Mouse (Mus musculus) c-Kit-negative CD71-positive TER-119-positive erythroid progenitor cells, embryonic 14.5 days (primary cell): ENCODE measurements around the gene Pnkd.
A peak's percentile ranks its signal among the peaks of the same experiment; 100 is the strongest.
"Not testable (repeated sequence)": the region's sequence is repeated elsewhere in the genome, so short reads cannot be mapped to it uniquely, and the experiment has no call there.

ENCODE experiments used
- DNase-seq: peaks from one replicate; pipeline ENCODE4 v3.0.0-alpha.2; 2013; ENCODE audit warnings: low read depth, low spot score

The Pnkd gene

GRCm38 (mm10) chr1:74296477-74296876 lies 11.7 kb downstream of the Pnkd start:
- no peak for DNase-seq

GRCm38 (mm10) chr1:74297269-74297668 lies 12.5 kb downstream of the Pnkd start:
- DNase-seq, result no peak

- no peak for DNase-seq
Measured at GRCm38 (mm10) chr1:74298157-74298750, 13.5 kb downstream of the Pnkd start.

GRCm38 (mm10) chr1:74298996-74299395 lies 14.3 kb downstream of the Pnkd start:
- DNase-seq, result no peak

- DNase-seq, result no peak
Measured at GRCm38 (mm10) chr1:74300347-74301110, 15.8 kb downstream of the Pnkd start.

- DNase-seq, result no peak
Measured at GRCm38 (mm10) chr1:74302229-74302628, 17.5 kb downstream of the Pnkd start.

- no peak for DNase-seq
Measured at GRCm38 (mm10) chr1:74302835-74303234, 18.1 kb downstream of the Pnkd start.

- DNase-seq, result peak; percentile 48
Measured at GRCm38 (mm10) chr1:74303509-74304338, 19.0 kb downstream of the Pnkd start.

- no peak for DNase-seq
Measured at GRCm38 (mm10) chr1:74304339-74304790, 19.6 kb downstream of the Pnkd start.

- DNase-seq, result no peak
Measured at GRCm38 (mm10) chr1:74304946-74305345, 20.2 kb downstream of the Pnkd start.

- DNase-seq, result no peak
Measured at GRCm38 (mm10) chr1:74305522-74305921, 20.8 kb downstream of the Pnkd start, which contains the start of gene Tmbim1. Gene Tmbim1 (minus strand): TSS chr1:74305622.

GRCm38 (mm10) chr1:74307146-74307545 lies 22.4 kb downstream of the Pnkd start:
- DNase-seq, result no peak

- DNase-seq, result no peak
Measured at GRCm38 (mm10) chr1:74308001-74308964, 23.6 kb downstream of the Pnkd start.

- no peak for DNase-seq
Measured at GRCm38 (mm10) chr1:74309767-74310166, 25.0 kb downstream of the Pnkd start.

- DNase-seq, result no peak
Measured at GRCm38 (mm10) chr1:74313049-74313692, 28.4 kb downstream of the Pnkd start.

- DNase-seq, result no peak
Measured at GRCm38 (mm10) chr1:74314796-74315195, 30.1 kb downstream of the Pnkd start.

GRCm38 (mm10) chr1:74316114-74316827 lies 31.5 kb downstream of the Pnkd start:
- DNase-seq, result no peak

- DNase-seq, result no peak
Measured at GRCm38 (mm10) chr1:74318711-74319110, 34.0 kb downstream of the Pnkd start.

GRCm38 (mm10) chr1:74321396-74321795 lies 36.7 kb downstream of the Pnkd start:
- DNase-seq, result no peak

GRCm38 (mm10) chr1:74326916-74327315 lies 42.2 kb downstream of the Pnkd start:
- DNase-seq, result not testable (repeated sequence)
